Mouse (Mus musculus) ES-E14 (cell line): Measurements from ENCODE around the gene Wfdc3.

Source experiments
- CHD2 ChIP-seq: IDR thresholded peaks from 2 replicates; pipeline ENCODE4 v1.6.1; 2014; ENCODE audit warnings: mild to moderate bottlenecking, low read depth, low read length, inconsistent platforms
- HCFC1 ChIP-seq: IDR thresholded peaks from 2 replicates; pipeline ENCODE4 v1.6.1; 2012; ENCODE audit warnings: low read length, inconsistent platforms, borderline replicate concordance; ENCODE audit not compliant: insufficient read depth
- MAFK ChIP-seq: IDR thresholded peaks from 2 replicates; pipeline ENCODE4 v1.6.1; 2014; ENCODE audit warnings: mild to moderate bottlenecking, low read depth, low read length, inconsistent platforms; ENCODE audit not compliant: insufficient read depth
- ZC3H11A ChIP-seq: IDR thresholded peaks from 2 replicates; pipeline ENCODE4 v1.6.1; 2012; ENCODE audit warnings: low read depth, mild to moderate bottlenecking, inconsistent platforms, low read length, borderline replicate concordance
- ZNF384 ChIP-seq: IDR thresholded peaks from 2 replicates; pipeline ENCODE4 v1.6.1; 2012; ENCODE audit warnings: low read depth, low read length, inconsistent platforms

GRCm38 (mm10) chr2:164705991-164706390 is 39.7 kb downstream of the Wfdc3 start:
- TF ChIP-seq ZNF384: no peak
- no peak for TF ChIP-seq HCFC1
- TF ChIP-seq CHD2: no peak
- TF ChIP-seq MAFK: no peak
- TF ChIP-seq ZC3H11A: no peak
